Mouse (Mus musculus) thymus, postnatal 25 days (tissue): ENCODE results near the gene Amh.

Source experiments
- DNase-seq: peaks from one replicate; pipeline ENCODE4 v3.0.0; 2022

The Amh gene

GRCm38 (mm10) chr10:80787517-80787916 lies 17.5 kb upstream of the Amh start:
- no peak for DNase-seq

- no peak for DNase-seq
Observed at GRCm38 (mm10) chr10:80790761-80791404, 14.2 kb upstream of the Amh start.

- DNase-seq: no peak
Observed at GRCm38 (mm10) chr10:80791476-80792174, 13.4 kb upstream of the Amh start.

GRCm38 (mm10) chr10:80792175-80793032 lies 12.6 kb upstream of the Amh start:
- DNase-seq: peak; percentile 79

- no peak for DNase-seq
Observed at GRCm38 (mm10) chr10:80793033-80793784, 11.8 kb upstream of the Amh start.

GRCm38 (mm10) chr10:80793803-80794202 lies 11.2 kb upstream of the Amh start:
- no peak for DNase-seq

- no peak for DNase-seq
Observed at GRCm38 (mm10) chr10:80794750-80795149, 10.3 kb upstream of the Amh start.

GRCm38 (mm10) chr10:80796307-80796848 lies 8.7 kb upstream of the Amh start:
- DNase-seq: no peak

- peak; percentile 40 for DNase-seq
Observed at GRCm38 (mm10) chr10:80797186-80798149, 7.6 kb upstream of the Amh start.

GRCm38 (mm10) chr10:80798150-80799006 lies 6.7 kb upstream of the Amh start, which contains the start of the genes Sf3a2 and Plekhj1:
TSS of gene Sf3a2 (plus strand) at chr10:80798198.
TSS of gene Plekhj1 (minus strand) at chr10:80798626.
- DNase-seq: peak; percentile 96

GRCm38 (mm10) chr10:80799070-80799566 lies 5.9 kb upstream of the Amh start:
- DNase-seq: no peak

GRCm38 (mm10) chr10:80802204-80802912 lies 2.7 kb upstream of the Amh start:
- DNase-seq: no peak

- DNase-seq: no peak
Observed at GRCm38 (mm10) chr10:80802996-80803395, 2.0 kb upstream of the Amh start.

GRCm38 (mm10) chr10:80804340-80804739 lies 703 bp upstream of the Amh start:
- DNase-seq: no peak

GRCm38 (mm10) chr10:80805322-80805721 lies 279 bp downstream of the Amh start:
- no peak for DNase-seq

GRCm38 (mm10) chr10:80805925-80806324 lies 882 bp downstream of the Amh start:
- DNase-seq: peak; percentile 73

- DNase-seq: no peak
Observed at GRCm38 (mm10) chr10:80806341-80807056, 1.5 kb downstream of the Amh start.

GRCm38 (mm10) chr10:80807057-80807627 lies 2.1 kb downstream of the Amh start:
- DNase-seq: peak; percentile 40
